ENCODE assay signal across 9 mouse cellular contexts in genomic region chr13:85506875-85507274, GRCm38 (mm10).
DNase-seq lines count a peak whose midpoint lies in the region; ATAC-seq and TF ChIP-seq lines count a peak whose summit lies in the region.
"Had no signal": no experiment of that assay in that cellular context is flagged by ENCODE, and none has a peak within 500 bp of the region (broad histone marks: within the 10 kb centered on the region; RNA-seq: fewer than 3 reads in every experiment).

No protein-coding gene starts in this region.

- H3K27ac ChIP-seq in intestine, embryonic 14.5 days (ENCODE audit: low read depth): peak overlapping the region; percentile 27; the same call in 1 of the 2 replicates
- H3K27ac ChIP-seq in intestine, embryonic 15.5 days: no peak overlapping the region
- H3K27ac ChIP-seq in CH12.LX (ENCODE audit: insufficient read depth, low read depth): no peak overlapping the region
- 0 out of 2 replicates have a peak overlapping the region, but pooled peaks have one; percentile 10 for H3K27ac ChIP-seq in liver, embryonic 13.5 days
- no peak overlapping the region for H3K27ac ChIP-seq in forebrain, embryonic 16.5 days (ENCODE audit: low read length)

- no peak overlapping the region for H3K9ac ChIP-seq in intestine, embryonic 14.5 days (ENCODE audit: low read length)
- H3K9ac ChIP-seq in intestine, embryonic 15.5 days: no peak overlapping the region
- H3K9ac ChIP-seq in CH12.LX (ENCODE audit: insufficient read depth, low read depth): no peak overlapping the region
- no peak overlapping the region for H3K9ac ChIP-seq in liver, embryonic 13.5 days
- no peak overlapping the region for H3K9ac ChIP-seq in forebrain, embryonic 16.5 days (replicated peaks; ENCODE audit: low read depth, low read length)

- DNase-seq in intestine, embryonic 14.5 days (ENCODE audit: low spot score): no peak
- peak; percentile 45 for DNase-seq in CH12.LX (ENCODE audit: extremely low read depth)
- no peak for DNase-seq in liver, embryonic 13.5 days
- DNase-seq in telencephalon, adult 2 months (ENCODE audit: low read depth, low spot score): peak; percentile 4
- DNase-seq in neural tube, embryonic 10.5 days (ENCODE audit: extremely low spot score, low spot score): no peak
- DNase-seq in layer of hippocampus, adult 18-20 months (ENCODE audit: low spot score in 2 of 2): no peak

- H3K4me2 ChIP-seq in intestine, embryonic 14.5 days (ENCODE audit: low read length): no peak overlapping the region
- no peak overlapping the region for H3K4me2 ChIP-seq in intestine, embryonic 15.5 days (replicated peaks)
- no peak overlapping the region for H3K4me2 ChIP-seq in CH12.LX (ENCODE audit: insufficient read depth, low read depth, poor library complexity, severe bottlenecking)
- no peak overlapping the region for H3K4me2 ChIP-seq in liver, embryonic 13.5 days
- no peak overlapping the region for H3K4me2 ChIP-seq in forebrain, embryonic 16.5 days (ENCODE audit: low read length)

- no peak for TF ChIP-seq POLR2A in CH12.LX (IDR thresholded peaks at IDR 0.05; ENCODE audit: low read depth, low read length)

- H3K27me3 ChIP-seq in intestine, embryonic 14.5 days (replicated peaks; ENCODE audit: control insufficient read depth, insufficient read depth, low read length): no peaks in the 10 kb centered on the region
- H3K27me3 ChIP-seq in intestine, embryonic 15.5 days (replicated peaks): no peaks in the 10 kb centered on the region
- no peaks in the 10 kb centered on the region for H3K27me3 ChIP-seq in CH12.LX (replicated peaks)
- no peaks in the 10 kb centered on the region for H3K27me3 ChIP-seq in liver, embryonic 13.5 days
- no peaks in the 10 kb centered on the region for H3K27me3 ChIP-seq in forebrain, embryonic 16.5 days (replicated peaks; ENCODE audit: control insufficient read depth, insufficient read depth, low read length)
- H3K27me3 ChIP-seq: Patski had no signal

- dilution Hi-C loops in CH12.LX (cut with MboI; ENCODE audit: extremely low pct_ligation_motif_present, extremely low pct_unique_long_range_greater_than_20kb, low sequenced_read_pairs): no loop called here

- ATAC-seq in intestine, embryonic 14.5 days (replicated peaks; ENCODE audit: low FRiP score, low TSS enrichment, low read depth): no peak
- no peak for ATAC-seq in intestine, embryonic 15.5 days
- peak; percentile 35; the same call in 1 of the 2 replicates for ATAC-seq in liver, embryonic 13.5 days (ENCODE audit: low read depth)
- ATAC-seq in forebrain, embryonic 16.5 days: no peak

- no peaks in the 10 kb centered on the region for H3K9me3 ChIP-seq in intestine, embryonic 14.5 days (ENCODE audit: control insufficient read depth, low read length)
- no peaks in the 10 kb centered on the region for H3K9me3 ChIP-seq in intestine, embryonic 15.5 days
- H3K9me3 ChIP-seq in CH12.LX (replicated peaks; ENCODE audit: low read length): no peaks in the 10 kb centered on the region
- no peaks in the 10 kb centered on the region for H3K9me3 ChIP-seq in liver, embryonic 13.5 days (replicated peaks)
- H3K9me3 ChIP-seq in forebrain, embryonic 16.5 days (ENCODE audit: control insufficient read depth, low read length): no peaks in the 10 kb centered on the region

- TF ChIP-seq EP300 in CH12.LX (IDR thresholded peaks at IDR 0.05; ENCODE audit: low read length): no peak

- no peak overlapping the region for H3K4me3 ChIP-seq in intestine, embryonic 14.5 days (ENCODE audit: low read depth, low read length)
- no peak overlapping the region for H3K4me3 ChIP-seq in intestine, embryonic 15.5 days (replicated peaks)
- H3K4me3 ChIP-seq in CH12.LX (replicated peaks in 1 of 3; ENCODE audit: low read depth in 2 of 3, low read length in 2 of 3, poor library complexity in 1 of 3): no peak overlapping the region
- no peak overlapping the region for H3K4me3 ChIP-seq in liver, embryonic 13.5 days (replicated peaks)
- no peak overlapping the region for H3K4me3 ChIP-seq in forebrain, embryonic 16.5 days (replicated peaks; ENCODE audit: low read length)

- WGBS in intestine, embryonic 14.5 days: 50% methylated on average over 1 of the region's 1 CpGs
- WGBS in intestine, embryonic 15.5 days: 47% methylated on average over 1 of the region's 1 CpGs
- WGBS in liver, embryonic 13.5 days (ENCODE audit: insufficient replicate concordance): 14% methylated on average over 1 of the region's 1 CpGs
- 77% methylated on average over 1 of the region's 1 CpGs for WGBS in forebrain, embryonic 16.5 days

- no peak for TF ChIP-seq RAD21 in CH12.LX (IDR thresholded peaks at IDR 0.05; ENCODE audit: low read depth, low read length)

- H3K79me2 ChIP-seq in CH12.LX (replicated peaks; ENCODE audit: control insufficient read depth, extremely low read depth, insufficient read depth, poor library complexity, severe bottlenecking): no peaks in the 10 kb centered on the region

- no peaks in the 10 kb centered on the region for H3K4me1 ChIP-seq in intestine, embryonic 14.5 days (replicated peaks; ENCODE audit: control insufficient read depth, insufficient read depth, low read length)
- H3K4me1 ChIP-seq in intestine, embryonic 15.5 days (replicated peaks): no peaks in the 10 kb centered on the region
- peaks cover 3 to 28% of the 10 kb centered on the region in 2 experiments for H3K4me1 ChIP-seq in CH12.LX (ENCODE audit: control insufficient read depth in 1 of 2, insufficient read depth in 2 of 2)
- H3K4me1 ChIP-seq in liver, embryonic 13.5 days (replicated peaks): peaks cover 52% of the 10 kb centered on the region
- no peaks in the 10 kb centered on the region for H3K4me1 ChIP-seq in forebrain, embryonic 16.5 days (replicated peaks; ENCODE audit: control insufficient read depth, insufficient read depth, low read length)

- in situ Hi-C loops in CH12.LX (cut with MboI; ENCODE audit: low pct_ligation_motif_present, low pct_unique_long_range_greater_than_20kb, low sequenced_read_pairs): no loop called here

- no peak for TF ChIP-seq CTCF in CH12.LX (conservative IDR thresholded peaks at IDR 0.05 in 1 of 2, IDR thresholded peaks at IDR 0.05 in 1 of 2; ENCODE audit: low read depth in 2 of 2, low read length in 2 of 2)

- H3K36me3 ChIP-seq in intestine, embryonic 14.5 days (ENCODE audit: control insufficient read depth, insufficient read depth, low read length): no peaks in the 10 kb centered on the region
- H3K36me3 ChIP-seq in intestine, embryonic 15.5 days: no peaks in the 10 kb centered on the region
- no peaks in the 10 kb centered on the region for H3K36me3 ChIP-seq in CH12.LX (replicated peaks in 1 of 2; ENCODE audit: control insufficient read depth in 1 of 2, insufficient read depth in 1 of 2, low read length in 1 of 2)
- no peaks in the 10 kb centered on the region for H3K36me3 ChIP-seq in liver, embryonic 13.5 days
- no peaks in the 10 kb centered on the region for H3K36me3 ChIP-seq in forebrain, embryonic 16.5 days (ENCODE audit: control insufficient read depth, insufficient read depth)

TF ChIP-seq in CH12.LX, 34 proteins besides CTCF, POLR2A, EP300 and RAD21:
- no peak for TF ChIP-seq NRF1 (IDR thresholded peaks at IDR 0.05; ENCODE audit: low read depth, low read length)

Comparison
In these comparisons a context has a peak if more than half of its experiments do, and no peak if none do; other contexts are left out.
1. H3K27ac ChIP-seq: peak in intestine, embryonic 14.5 days (single experiment) and liver, embryonic 13.5 days (single experiment); none in intestine, embryonic 15.5 days (single experiment), CH12.LX (single experiment) and forebrain, embryonic 16.5 days (single experiment).
2. DNase-seq: peak in CH12.LX (single experiment) and telencephalon, adult 2 months (single experiment); none in intestine, embryonic 14.5 days (single experiment), liver, embryonic 13.5 days (single experiment), neural tube, embryonic 10.5 days (single experiment) and layer of hippocampus, adult 18-20 months (0 of 2).